Mouse (Mus musculus) ovary, adult 18-20 months (tissue): Measurements from ENCODE around the gene Gm7876.
"Not testable (repeated sequence)": the region's sequence is repeated elsewhere in the genome, so short reads cannot be mapped to it uniquely, and the experiment has no call there.

ENCODE experiments used
- DNase-seq: peaks from one replicate; pipeline ENCODE4 v3.0.0; 2022; ENCODE audit warnings: low spot score, mixed read lengths

Gm7876 gene

GRCm38 (mm10) chr14:4708938-4709337 is at the start of gene Gm7876:
Gm7876 (plus strand) TSS chr14:4709238.
- not testable (repeated sequence) for DNase-seq

GRCm38 (mm10) chr14:4663892-4664291 is 45.1 kb upstream of the Gm7876 start, which contains the start of gene Gm3239:
Gm3239 (plus strand) TSS chr14:4664192.
- not testable (repeated sequence) for DNase-seq

GRCm38 (mm10) chr14:4726038-4726880 is 17.2 kb downstream of the Gm7876 start, which contains the start of gene Gm3252:
Gm3252 (plus strand) TSS chr14:4726775.
- not testable (repeated sequence) for DNase-seq
